Mouse (Mus musculus) liver, postnatal 0 days (tissue): ENCODE measurements around the gene Rhof. TPM values are rescaled to one million over a fixed set of nuclear protein-coding genes. Genes with fewer than 3 reads are reported as not detected.

Experiments used
- ATAC-seq: fragments of 200-750 bp; cut with Nextera tagmentation; 2 replicates; pipeline ENCODE4 v1.8.0; 2017; ENCODE audit warnings: mild to moderate bottlenecking, moderate library complexity
- DNase-seq: peaks from one replicate; pipeline ENCODE4 v3.0.0-alpha.2; 2016
- H3K27ac ChIP-seq: fragments of 300-500 bp; sonication (generic); 2 replicates; pipeline ENCODE4 v1.5.1; 2014; ENCODE audit warnings: antibody characterized with exemption, moderate library complexity, mild to moderate bottlenecking, low read depth
- H3K27me3 ChIP-seq: fragments of 300-500 bp; sonication (generic); 2 replicates; pipeline ENCODE4 v1.6.1; 2014; ENCODE audit warnings: low read length, control low read depth, mixed read lengths; ENCODE audit not compliant: insufficient read depth
- H3K36me3 ChIP-seq: fragments of 300-500 bp; sonication (generic); replicated peaks from 2 replicates; pipeline ENCODE4 v1.6.1; 2014; ENCODE audit warnings: mild to moderate bottlenecking, control low read depth, low read length, moderate library complexity, mixed read lengths; ENCODE audit not compliant: insufficient read depth
- H3K4me1 ChIP-seq: fragments of 300-500 bp; sonication (generic); 2 replicates; pipeline ENCODE4 v1.6.1; 2014; ENCODE audit warnings: antibody characterized with exemption, mild to moderate bottlenecking, control low read depth; ENCODE audit not compliant: insufficient read depth
- H3K4me2 ChIP-seq: fragments of 300-500 bp; sonication (generic); 2 replicates; pipeline ENCODE4 v1.6.1; 2014; ENCODE audit warnings: low read depth, mild to moderate bottlenecking, low read length, moderate library complexity, mixed read lengths
- H3K4me3 ChIP-seq: fragments of 300-500 bp; sonication (generic); 2 replicates; pipeline ENCODE4 v1.5.1; 2014; ENCODE audit warnings: low read depth, low read length
- H3K9ac ChIP-seq: fragments of 300-500 bp; sonication (generic); replicated peaks from 2 replicates; pipeline ENCODE4 v1.6.1; 2014; ENCODE audit warnings: mild to moderate bottlenecking, moderate library complexity
- H3K9me3 ChIP-seq: fragments of 300-500 bp; sonication (generic); 2 replicates; pipeline ENCODE4 v1.6.1; 2016; ENCODE audit warnings: mild to moderate bottlenecking, control low read depth, low read length, mixed read lengths
- CTCF ChIP-seq: sonication (generic); IDR thresholded peaks from 2 replicates; pipeline ENCODE4 v1.5.1; 2016; ENCODE audit warnings: antibody characterized with exemption, low read depth
- EP300 ChIP-seq: IDR thresholded peaks from 2 replicates; pipeline ENCODE4 v1.6.1; 2016; ENCODE audit warnings: antibody characterized with exemption, low read depth, mild to moderate bottlenecking
- WGBS: fragments of 180-500 bp; shearing (Covaris S2); extraction: QIAGEN DNeasy Blood & Tissue Kit; methylation state at CpG from one replicate; pipeline ENCODE4 v1.1.7; 2014; ENCODE audit not compliant: insufficient replicate concordance; 5-methylcytosine and 5-hydroxymethylcytosine counted together
- polyA plus RNA-seq: library from polyadenylated mRNA; unstranded; fragments of >200 nt; fragmentation: Nextera tagmentation; extraction: Ambion mirVana; gene quantifications from 2 replicates; pipeline ENCODE4 v1.2.1, GENCODE M21; 2015

The Rhof gene
- polyA plus RNA-seq, 1 experiment from 2014 or later: 2.1 TPM

- Histone ChIP-seq H3K9me3 (no peaks in the 10 kb centered on the region), H3K4me3 (peak overlapping the region; percentile 55), H3K4me2 (peak overlapping the region; percentile 83), H3K36me3 (peaks cover 72% of the 10 kb centered on the region), H3K27me3 (no peaks in the 10 kb centered on the region), H3K9ac (peak overlapping the region; percentile 46), H3K27ac (peak overlapping the region; percentile 76), H3K4me1 (peaks cover 44% of the 10 kb centered on the region)
- DNase-seq (peak; percentile 63), ATAC-seq (no peak)
- 19% methylated on average over 7 of the region's 7 CpGs for WGBS
- no peak for TF ChIP-seq CTCF
- TF ChIP-seq EP300: no peak
Observed at GRCm38 (mm10) chr5:123150641-123151040, 18.1 kb upstream of the Rhof start.

- Histone ChIP-seq H3K4me1 (peaks cover 53% of the 10 kb centered on the region), H3K36me3 (peaks cover 74% of the 10 kb centered on the region), H3K27me3 (no peaks in the 10 kb centered on the region), H3K27ac (peak overlapping the region; percentile 76), H3K4me3 (peak overlapping the region; percentile 55), H3K9ac (peak overlapping the region; percentile 46), H3K9me3 (no peaks in the 10 kb centered on the region), H3K4me2 (peak overlapping the region; percentile 83)
- DNase-seq: peak; percentile 93
- TF ChIP-seq EP300 (no peak), CTCF (peak; percentile 97)
- peak; percentile 86 for ATAC-seq
- WGBS: 5% methylated on average over 19 of the region's 19 CpGs
Observed at GRCm38 (mm10) chr5:123149451-123150400, 17.2 kb upstream of the Rhof start.

DNA sequence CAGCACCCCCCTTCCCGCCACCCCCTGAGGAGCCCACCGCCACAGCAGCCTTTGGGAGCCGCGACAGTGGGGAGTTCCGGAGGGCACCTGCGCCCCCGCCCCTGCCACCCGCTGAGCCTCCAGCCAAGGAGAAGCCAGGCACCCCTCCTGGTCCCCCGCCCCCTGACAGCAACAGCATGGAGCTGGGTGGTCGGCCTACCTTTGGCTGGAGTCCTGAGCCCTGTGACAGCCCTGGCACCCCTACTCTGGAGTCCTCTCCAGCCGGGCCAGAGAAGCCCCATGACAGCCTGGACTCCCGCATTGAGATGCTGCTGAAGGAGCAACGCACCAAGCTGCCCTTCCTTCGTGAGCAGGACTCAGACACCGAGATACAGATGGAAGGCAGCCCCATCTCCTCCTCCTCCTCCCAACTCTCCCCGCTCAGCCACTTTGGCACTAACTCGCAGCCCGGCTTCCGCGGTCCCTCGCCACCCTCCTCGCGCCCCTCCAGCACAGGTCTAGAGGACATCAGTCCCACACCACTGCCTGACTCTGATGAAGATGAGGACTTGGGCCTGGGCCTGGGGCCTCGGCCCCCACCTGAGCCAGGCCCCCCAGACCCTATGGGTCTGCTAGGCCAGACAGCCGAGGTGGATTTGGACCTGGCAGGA is 15.7 kb upstream of the Rhof start:
- no peak overlapping the region for H3K4me3 ChIP-seq
- ATAC-seq (no peak), DNase-seq (no peak)
- 88% methylated on average over 20 of the region's 25 CpGs for WGBS
- 0 out of 2 replicates have a peak overlapping the region, but pooled peaks have one; percentile 83 for H3K4me2 ChIP-seq
- no peak overlapping the region; the same call in 1 of the 2 replicates for H3K27ac ChIP-seq
- peaks cover 68% of the 10 kb centered on the region for H3K36me3 ChIP-seq
- peaks cover 64% of the 10 kb centered on the region for H3K4me1 ChIP-seq
- H3K27me3 ChIP-seq: no peaks in the 10 kb centered on the region
- TF ChIP-seq EP300: no peak
- no peak for TF ChIP-seq CTCF
- no peak overlapping the region for H3K9ac ChIP-seq
- no peaks in the 10 kb centered on the region for H3K9me3 ChIP-seq

GRCm38 (mm10) chr5:123147569-123147968 is 15.1 kb upstream of the Rhof start:
- no peaks in the 10 kb centered on the region for H3K9me3 ChIP-seq
- ATAC-seq: no peak
- TF ChIP-seq CTCF (no peak), EP300 (no peak)
- no peak overlapping the region for H3K9ac ChIP-seq
- no peak overlapping the region for H3K4me2 ChIP-seq
- peaks cover 62% of the 10 kb centered on the region for H3K36me3 ChIP-seq
- no peaks in the 10 kb centered on the region for H3K27me3 ChIP-seq
- no peak overlapping the region for H3K4me3 ChIP-seq
- peaks cover 64% of the 10 kb centered on the region for H3K4me1 ChIP-seq
- no peak for DNase-seq
- WGBS: 85% methylated on average over 17 of the region's 17 CpGs
- H3K27ac ChIP-seq: no peak overlapping the region

- 0 out of 2 replicates have a peak overlapping the region, but pooled peaks have one; percentile 69 for H3K27ac ChIP-seq
- H3K36me3 ChIP-seq: peaks cover 51% of the 10 kb centered on the region
- peak overlapping the region; percentile 88 for H3K4me2 ChIP-seq
- no peak overlapping the region for H3K9ac ChIP-seq
- peaks cover 56% of the 10 kb centered on the region for H3K4me1 ChIP-seq
- WGBS: 93% methylated on average over 11 of the region's 11 CpGs
- ATAC-seq (no peak), DNase-seq (no peak)
- no peak overlapping the region for H3K4me3 ChIP-seq
- TF ChIP-seq EP300 (no peak), CTCF (no peak)
- H3K27me3 ChIP-seq: no peaks in the 10 kb centered on the region
- H3K9me3 ChIP-seq: no peaks in the 10 kb centered on the region
Observed at GRCm38 (mm10) chr5:123146357-123146756, 13.9 kb upstream of the Rhof start.
